Mouse (Mus musculus): ENCODE data around the gene Gm45623. TPM values are rescaled to one million over a fixed set of nuclear protein-coding genes. Genes with fewer than 3 reads are reported as not detected.

The Gm45623 gene
- total RNA-seq (2021) = not detected
- long read RNA-seq, experiment 1 = 0 reads
- long read RNA-seq, experiment 2 = 0 reads

DNA sequence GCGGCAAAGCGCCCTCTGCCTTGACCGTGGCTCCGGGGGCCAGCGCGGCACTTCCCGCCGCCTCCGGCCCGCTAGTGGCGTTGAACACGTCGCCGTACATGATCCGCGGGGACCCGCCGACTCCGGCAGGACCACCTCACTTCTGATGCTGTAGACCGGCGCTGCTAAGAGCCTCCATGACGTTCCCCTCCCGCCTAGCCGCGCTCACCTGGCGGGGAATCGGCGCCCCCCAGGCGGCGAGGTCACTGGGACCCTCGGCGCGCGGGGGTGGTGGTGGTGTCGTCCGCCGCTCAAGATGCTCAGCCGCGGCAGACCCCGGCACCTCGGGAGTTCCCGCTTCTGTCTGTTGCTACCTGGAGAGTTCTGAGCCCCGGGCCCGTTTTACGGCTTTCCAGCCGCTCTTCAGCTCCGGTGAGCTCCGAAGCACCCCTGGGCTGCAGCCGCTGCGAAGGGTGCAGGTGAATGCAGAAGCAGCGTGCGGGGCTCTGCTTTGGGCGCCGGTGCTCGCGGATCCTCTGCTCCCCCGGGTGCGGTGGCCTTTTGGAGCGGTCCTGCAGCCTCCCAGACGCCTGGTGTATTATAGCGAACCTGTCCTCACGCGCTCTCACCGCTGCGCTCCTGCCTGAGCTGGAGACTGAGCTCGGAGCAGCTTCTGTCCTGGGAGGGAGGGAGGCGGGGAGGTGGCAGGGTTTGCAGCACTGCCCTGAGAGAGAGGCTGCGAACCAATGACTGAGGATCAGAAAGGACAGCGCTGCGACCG, at the start of gene Gm45623:
Gene Gm45623, minus strand, starts transcription at position 636 of the 760 bp plus-strand sequence.
- intact Hi-C loops (cut with DNase I; ENCODE audit: low total_unique reads) = no loop called here
- no peak for DNase-seq

DNA sequence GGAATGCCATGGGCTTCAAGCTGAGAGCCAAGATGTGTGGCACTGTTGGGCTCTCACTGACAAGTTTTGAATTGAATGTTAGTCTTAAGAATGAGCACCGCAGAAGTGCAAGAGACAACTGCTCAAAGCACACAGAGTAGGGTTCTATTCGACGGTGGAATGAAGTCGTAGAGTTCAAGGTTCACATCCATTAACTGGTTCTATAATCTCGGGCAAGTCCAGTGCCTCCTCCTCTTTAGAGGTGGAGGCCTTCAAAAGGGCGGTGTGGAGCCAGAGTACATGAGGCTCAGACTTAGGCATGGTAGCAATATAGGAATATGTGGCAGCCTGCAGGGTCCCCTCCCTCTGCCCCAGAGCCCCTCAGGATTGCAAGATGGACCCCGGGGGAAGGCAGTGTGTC, 43.8 kb upstream of the Gm45623 start:
- intact Hi-C loops (cut with DNase I; ENCODE audit: low total_unique reads) = no loop called here
- DNase-seq = no peak

DNA sequence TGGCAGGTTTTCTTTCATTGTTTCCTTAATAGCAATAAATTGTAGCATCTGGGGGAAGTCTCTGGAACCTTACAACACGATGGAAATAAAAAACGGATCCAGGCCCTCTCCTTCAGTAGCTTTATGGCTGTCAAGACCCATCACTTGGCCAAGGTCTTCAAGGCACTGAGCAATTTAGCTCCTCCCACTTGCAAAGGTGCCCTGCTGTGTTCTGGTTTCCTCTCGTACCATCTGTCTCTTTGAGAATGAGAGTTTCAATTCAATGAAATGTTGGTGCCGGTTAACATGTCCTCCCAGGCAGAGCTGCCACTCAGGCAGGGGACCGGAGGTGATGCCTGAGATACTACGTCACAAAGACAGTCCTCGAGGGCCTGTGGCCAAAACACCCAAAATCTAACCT, 41.9 kb upstream of the Gm45623 start:
- no peak for DNase-seq
- intact Hi-C loops (cut with DNase I; ENCODE audit: low total_unique reads) = no loop called here

DNA sequence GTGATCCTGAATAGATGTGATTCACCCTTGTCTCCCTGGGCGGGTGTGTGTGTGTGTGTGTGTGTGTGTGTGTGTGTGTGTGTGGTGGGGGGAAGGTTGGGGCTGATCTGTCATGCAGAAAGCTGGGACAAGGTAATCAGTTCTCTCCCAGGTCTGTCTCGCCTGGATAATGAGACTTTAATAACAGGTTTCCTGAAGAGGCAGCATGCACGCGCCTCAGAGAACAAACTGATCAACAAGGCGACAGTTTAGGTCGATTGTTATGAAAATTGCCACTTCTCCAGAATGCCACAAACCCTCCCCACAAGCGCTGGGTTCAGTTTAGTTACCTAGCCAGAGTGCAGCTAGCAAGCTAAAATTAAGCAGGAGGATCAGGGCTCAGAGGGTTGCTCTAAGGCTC, 40.8 kb upstream of the Gm45623 start:
- DNase-seq = no peak
- intact Hi-C loops (cut with DNase I; ENCODE audit: low total_unique reads) = no loop called here

DNA sequence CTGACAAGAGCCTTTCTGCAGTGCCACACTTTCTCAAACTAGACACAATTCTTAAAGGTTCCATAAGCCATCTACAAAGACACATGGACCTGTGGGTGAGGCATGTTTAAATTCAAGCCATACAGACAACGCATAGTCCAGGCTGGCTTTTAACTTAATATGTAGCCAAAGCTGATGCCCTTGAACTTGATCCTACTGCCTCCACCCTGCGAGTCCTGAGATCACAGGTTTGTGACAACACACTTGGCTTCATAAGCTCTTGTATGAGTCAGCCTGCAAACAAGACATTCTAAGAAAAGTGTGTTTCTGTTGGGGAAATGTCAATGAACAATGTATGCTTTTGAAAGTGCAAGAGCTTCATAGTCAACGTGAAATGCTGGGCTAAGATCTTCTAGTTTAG, 39.2 kb upstream of the Gm45623 start:
- DNase-seq = no peak
- intact Hi-C loops (cut with DNase I; ENCODE audit: low total_unique reads) = no loop called here

DNA sequence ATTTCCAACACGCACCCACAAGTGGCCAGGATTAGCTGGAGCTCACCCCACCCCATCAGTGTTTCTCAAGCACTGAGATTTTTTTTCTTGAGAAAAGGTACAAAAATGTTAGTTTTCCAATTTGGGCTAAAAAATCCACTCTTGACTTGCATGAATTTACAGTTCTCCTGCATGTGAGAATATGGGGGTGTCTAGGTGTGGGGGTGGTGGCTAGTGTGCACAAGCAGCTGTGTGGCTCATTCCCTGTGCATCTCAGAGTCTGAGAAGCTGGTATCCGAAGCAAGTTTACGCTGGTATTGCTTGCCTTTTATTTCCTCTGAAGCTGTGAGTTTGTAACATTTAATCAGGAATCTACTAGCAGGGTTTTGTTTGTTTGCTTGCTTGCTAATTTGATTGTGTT, 37.1 kb upstream of the Gm45623 start:
- no peak for DNase-seq
- intact Hi-C loops (cut with DNase I; ENCODE audit: low total_unique reads) = no loop called here

DNA sequence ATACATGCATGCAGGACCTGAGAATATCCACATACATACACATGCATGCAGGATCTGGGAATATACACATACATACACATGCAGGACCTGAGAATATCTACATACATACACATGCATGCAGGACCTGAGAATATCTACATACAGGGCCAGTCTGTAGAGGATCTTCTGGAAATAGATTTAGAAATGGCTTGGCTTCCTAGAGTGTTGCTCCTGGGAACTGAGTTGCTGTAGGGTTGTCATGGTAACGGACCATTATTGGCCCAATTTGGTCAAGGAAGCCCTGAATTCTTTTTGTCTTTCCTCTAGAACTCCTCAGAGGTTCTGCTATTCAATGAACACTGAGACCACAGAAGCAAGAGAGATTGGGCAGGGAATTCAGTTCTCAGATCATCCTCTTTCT, 29.0 kb upstream of the Gm45623 start:
- no peak for DNase-seq
- intact Hi-C loops (cut with DNase I; ENCODE audit: low total_unique reads) = no loop called here

DNA sequence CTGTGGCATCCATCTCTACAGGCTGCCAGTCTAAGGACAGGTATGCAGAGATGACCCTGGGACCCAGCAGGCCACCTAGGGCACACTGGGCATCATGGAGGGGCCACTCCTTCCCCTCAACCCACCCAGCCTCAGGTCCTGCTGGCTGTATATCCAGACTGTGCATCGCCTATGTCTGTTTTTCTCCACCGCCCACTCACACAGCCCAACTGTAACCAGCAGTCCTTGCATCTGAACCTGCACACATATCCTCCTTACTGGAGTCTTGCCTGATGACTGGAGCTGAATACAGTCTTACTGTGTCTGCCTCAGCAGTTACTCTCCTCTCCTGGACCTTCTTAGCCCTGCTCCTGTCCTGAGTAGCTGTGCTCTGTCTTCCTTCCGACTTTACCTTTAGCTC, 28.1 kb upstream of the Gm45623 start:
- no peak for DNase-seq
- intact Hi-C loops (cut with DNase I; ENCODE audit: low total_unique reads) = no loop called here

DNA sequence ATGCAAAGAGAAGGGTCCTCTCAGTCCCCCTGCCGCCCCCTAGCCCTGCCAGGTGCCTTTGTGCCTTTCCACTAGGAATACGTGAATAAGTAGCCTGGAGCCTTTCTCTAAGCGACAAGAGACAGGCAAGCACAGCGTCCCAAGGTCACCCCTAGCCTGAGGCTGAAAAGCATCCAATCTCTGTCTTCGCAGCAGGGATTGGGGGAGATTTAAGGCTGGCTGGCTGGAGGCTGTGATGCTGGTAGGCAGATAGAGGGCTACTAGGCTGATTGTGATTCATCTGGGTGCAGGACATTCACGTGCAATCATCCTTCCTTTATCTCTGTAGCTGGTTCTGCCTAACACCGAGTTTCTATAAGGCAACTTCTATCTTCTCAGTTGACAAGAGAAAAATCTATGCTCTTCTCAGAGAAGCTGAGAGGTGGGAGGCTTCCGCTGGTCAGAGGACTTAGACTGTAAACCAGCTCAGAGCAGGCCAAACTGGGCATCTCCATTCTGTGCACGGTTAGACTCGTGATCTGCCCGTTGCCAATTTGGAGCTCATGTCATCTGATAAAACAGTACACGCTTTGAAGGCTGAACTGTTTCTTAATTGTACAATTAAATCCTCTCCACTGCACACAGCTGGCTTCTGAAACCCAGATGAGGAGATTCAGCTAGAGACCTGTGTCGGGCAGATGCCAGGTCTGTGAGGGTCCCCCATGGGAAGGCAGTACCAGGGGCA, 27.3 kb upstream of the Gm45623 start:
- intact Hi-C loops (cut with DNase I; ENCODE audit: low total_unique reads) = no loop called here
- no peak for DNase-seq

DNA sequence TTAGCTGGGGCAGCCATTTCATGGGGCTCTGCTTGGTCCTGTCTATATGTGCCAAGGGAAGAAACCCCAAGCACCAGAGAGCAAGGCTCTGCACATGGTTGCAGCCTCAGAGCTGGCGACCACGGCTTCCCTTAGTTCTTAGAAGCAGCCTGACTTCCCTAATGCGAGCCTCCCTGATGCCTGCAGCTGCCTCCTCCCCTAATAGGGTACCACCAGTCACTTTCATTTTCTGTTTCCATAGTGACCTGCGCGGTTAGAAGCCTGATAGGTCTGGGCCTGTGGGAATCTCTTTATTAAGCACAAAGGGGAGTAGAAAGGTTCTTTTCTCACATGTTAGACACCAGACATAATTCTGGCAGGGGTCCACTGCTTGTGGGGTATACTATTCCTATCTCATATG, 20.7 kb upstream of the Gm45623 start:
- DNase-seq = no peak
- intact Hi-C loops (cut with DNase I; ENCODE audit: low total_unique reads) = no loop called here

DNA sequence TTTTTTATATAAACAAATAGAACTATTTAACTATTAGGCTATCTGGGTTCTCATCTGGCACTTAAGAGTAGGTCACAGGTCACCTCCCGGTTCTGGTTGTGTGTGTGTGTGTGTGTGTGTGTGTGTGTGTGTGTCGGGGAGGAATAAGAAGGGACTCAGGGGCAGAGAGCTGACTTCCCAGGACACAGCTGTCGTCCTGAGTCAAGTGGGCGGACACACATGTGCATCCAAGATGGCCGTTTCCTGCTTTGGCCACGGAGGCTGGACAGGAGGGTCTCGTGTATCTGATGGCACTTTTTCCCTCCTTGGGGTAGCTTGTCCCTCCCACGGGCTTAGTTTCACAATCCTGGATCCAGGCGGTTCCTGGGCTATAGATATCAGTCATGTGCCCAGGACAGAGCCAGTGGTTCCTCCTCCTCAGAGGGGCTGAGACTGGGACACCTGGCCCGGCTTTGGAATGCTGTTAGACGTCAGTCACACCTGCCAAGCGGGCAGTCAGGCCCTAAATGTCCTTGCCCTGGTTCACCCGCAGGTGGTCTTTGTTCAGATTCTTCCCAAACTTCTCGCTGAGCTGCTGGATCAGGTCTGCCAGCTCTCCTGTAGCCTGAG, 19.7 kb upstream of the Gm45623 start:
- no peak for DNase-seq
- intact Hi-C loops (cut with DNase I; ENCODE audit: low total_unique reads) = no loop called here

DNA sequence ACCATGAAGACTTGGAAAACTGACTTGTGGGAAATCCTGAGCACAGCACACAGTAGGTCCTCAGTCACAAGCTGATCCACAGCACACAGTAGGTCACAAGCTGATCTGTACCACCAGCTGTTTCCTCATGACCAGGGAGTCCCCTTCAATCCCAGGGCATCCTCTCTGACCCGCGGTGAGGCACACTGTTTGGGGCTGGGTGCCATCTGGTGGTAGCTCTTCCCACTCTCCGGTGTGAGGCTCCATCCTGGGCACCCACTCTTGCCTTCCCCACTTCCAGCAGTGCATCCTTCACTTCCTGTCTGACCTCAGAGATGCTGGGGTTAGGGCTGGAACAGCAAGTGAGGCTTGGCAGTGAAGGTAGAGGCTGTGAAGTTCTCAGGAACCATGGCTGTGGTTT, 19.0 kb upstream of the Gm45623 start:
- intact Hi-C loops (cut with DNase I; ENCODE audit: low total_unique reads) = no loop called here

DNA sequence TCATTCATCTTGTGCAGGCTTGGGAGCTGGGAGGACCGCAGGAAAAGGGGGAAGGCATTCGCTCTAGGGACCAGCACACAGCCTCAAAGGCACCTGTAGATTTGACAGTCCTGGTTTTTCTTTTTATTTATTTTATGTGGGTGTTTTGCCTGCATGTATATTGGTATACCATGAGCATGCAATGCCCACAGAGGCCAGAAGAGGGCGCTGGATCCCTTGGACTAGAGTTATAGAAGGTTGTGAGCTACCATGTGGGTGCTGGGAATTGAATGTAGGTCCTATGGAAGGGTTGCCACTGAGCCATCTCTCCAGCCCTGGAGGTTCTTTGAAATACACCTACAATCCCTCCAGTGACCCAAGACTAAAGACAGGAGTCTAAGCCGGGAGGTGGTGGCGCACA, 17.2 kb upstream of the Gm45623 start:
- DNase-seq = no peak
- intact Hi-C loops (cut with DNase I; ENCODE audit: low total_unique reads) = no loop called here

More for the DNA sequence above, 19.0 kb upstream of the Gm45623 start:
- DNase-seq = no peak

DNA sequence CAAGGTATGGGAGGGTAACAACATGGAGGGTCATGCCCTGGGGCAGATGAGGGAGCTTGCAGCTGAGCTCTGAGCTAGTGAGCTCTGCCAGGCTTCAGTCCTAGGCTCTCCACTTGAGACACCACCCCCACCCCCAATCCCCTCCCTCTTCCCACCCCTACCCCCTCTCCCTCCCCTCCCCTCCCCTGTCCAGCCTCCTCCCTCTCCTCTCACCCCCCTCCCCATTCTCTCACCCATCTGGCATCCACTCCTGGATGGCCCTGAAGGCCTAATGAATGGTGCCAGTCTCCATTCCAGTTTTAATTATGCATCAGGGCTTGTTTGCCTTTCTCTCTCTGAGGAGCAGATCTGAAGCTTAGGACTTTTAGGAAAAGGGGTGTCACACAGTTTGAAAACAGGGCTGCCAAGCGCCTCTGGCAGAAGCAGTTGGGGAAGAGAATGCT, 16.5 kb upstream of the Gm45623 start:
- intact Hi-C loops (cut with DNase I; ENCODE audit: low total_unique reads) = no loop called here
- no peak for DNase-seq

DNA sequence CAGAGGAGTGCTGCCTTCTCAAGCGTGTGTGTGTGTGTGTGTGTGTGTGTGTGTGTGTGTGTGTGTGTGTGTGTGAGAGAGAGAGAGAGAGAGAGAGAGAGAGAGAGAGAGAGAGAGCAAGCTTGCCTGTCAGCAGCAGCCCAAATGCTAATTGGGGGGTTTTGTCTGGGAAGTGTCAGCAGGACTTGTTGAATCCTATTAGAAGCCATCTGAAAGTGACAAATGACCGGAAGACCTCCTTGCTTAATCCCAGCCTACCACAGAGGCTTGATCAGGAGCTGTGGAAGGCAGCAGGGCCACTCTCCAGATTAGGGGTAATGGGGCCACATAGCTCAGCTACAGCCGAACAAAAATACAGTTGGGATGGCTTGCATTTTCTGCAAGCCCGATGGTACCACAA, 15.8 kb upstream of the Gm45623 start:
- intact Hi-C loops (cut with DNase I; ENCODE audit: low total_unique reads) = no loop called here
- DNase-seq = no peak

DNA sequence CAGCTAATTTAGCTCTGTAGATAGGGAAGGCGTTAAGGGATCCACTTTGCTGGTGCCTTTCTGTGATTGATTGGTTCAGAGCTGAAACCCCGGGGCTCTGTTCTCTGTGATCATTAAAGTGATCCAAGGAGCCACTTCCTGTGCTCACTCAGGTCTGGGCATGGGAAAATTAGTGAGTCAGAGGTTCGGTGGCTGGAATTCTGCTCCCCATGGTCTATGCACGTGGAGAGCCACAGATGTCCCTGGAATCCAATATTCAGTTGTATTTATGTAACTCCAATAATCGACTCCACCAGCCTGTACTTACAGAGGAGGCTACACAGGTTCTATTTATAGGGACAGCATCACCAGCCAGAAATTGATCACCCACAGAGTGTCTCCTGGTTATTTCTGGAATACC, 12.6 kb upstream of the Gm45623 start:
- DNase-seq = no peak
- intact Hi-C loops (cut with DNase I; ENCODE audit: low total_unique reads) = no loop called here

DNA sequence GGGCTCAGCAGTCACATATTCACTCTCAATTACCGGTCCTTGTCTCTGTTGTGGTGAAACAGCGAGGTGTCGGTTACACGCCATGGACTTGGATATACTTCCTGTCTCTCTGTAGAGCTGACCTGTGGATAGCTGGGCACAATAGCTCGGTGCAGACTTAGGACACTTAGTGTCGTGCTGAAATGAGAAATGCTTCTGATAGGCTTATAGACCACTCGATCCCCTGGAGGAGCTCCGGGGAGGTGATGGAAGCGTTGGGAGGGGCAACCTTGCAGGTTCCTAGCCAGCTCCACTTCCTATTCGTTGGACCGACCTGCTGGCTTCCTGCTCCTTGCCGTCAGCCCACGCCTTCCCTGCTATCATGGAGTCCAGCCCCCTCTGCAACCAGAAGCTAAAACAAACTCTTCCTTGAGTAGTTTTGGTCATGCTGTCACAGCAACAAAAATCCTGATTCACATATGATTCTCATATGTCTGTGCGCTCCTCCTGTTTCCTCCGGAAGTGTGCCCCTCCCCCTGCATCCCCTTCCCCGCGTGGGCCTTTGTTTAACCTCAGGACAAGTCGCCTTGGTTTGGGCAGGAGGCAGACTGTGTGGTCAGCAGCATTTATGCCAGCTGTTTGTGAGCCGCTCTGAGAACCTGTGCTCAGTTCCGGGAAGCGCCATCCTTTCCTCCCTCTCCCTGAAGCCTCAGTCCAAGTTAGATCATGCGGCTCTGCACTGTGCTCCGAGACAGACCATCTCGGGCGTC, 11.8 kb upstream of the Gm45623 start:
- DNase-seq = no peak
- intact Hi-C loops (cut with DNase I; ENCODE audit: low total_unique reads) = no loop called here

DNA sequence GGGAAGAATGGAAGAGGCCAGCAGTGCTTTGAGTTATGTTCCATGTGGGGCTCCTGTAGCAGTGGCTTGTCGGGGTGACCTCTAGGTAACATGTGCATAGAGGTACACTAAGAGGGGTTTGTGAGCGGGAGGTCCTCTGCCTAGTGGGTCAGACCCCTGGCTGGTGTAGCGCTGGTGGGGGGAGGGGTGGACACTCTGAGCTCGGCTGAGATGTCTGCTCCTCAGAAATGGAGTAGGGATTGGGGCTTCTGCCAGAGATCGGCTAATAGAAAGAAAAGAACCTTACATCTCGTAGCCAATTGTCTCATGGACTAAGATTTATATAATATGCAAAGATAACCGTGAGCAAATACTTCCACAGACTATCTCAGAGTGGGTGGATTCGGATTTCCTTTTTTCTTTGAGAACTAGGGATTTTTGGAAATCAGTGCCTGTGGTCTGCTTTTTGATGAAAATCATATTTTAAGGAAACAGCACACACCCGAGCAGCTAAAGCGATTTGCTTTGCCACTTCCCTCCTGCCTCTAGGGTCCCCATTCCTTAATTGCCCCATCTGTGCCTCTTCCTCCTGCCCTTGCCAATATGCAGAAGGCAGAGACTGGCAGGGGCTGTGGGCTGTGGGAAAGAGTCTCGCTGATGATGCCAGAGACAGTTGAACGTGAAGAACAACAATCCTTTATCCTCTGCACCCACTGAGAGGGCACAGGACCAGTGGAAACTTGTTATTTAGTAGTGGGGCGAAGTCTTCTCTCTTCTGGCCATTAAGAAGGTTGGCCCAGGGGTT, 9.0 kb upstream of the Gm45623 start:
- intact Hi-C loops (cut with DNase I; ENCODE audit: low total_unique reads) = loop anchor here (5.0 kb wide), 1 partner anchor 285 kb away; no protein-coding TSS in a partner anchor
- no peak for DNase-seq

DNA sequence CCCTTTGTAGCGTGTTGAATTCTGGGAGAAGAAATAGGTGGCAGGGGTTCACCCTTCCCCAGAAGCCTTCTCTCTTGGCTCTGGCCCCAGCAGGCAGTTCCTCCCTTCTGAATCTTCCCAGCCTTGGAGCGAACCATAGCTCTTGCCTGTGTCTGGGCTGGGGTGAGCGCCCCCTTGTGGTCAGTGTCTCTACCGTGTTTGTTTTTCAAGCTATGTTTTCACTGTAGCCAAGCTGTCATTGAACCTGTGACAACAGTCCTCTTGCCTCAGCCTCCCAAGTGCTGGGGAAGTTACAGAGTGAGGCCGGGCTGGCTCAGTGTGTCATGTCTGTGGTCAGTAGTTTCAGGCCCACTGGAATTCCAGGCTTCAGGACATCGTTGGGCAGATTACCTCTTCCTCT, 4.9 kb upstream of the Gm45623 start:
- intact Hi-C loops (cut with DNase I; ENCODE audit: low total_unique reads) = no loop called here
- peak; percentile 81 for DNase-seq

Data from gastrocnemius, postnatal 14 days (tissue).